Mouse (Mus musculus) neural tube, embryonic 10.5 days (tissue): ENCODE results near the gene Foxf2.

Experiments used
- DNase-seq: peaks from one replicate; pipeline ENCODE4 v3.0.0-alpha.2; 2017; ENCODE audit warnings: low spot score; ENCODE audit errors: extremely low spot score

Foxf2 gene

DNA sequence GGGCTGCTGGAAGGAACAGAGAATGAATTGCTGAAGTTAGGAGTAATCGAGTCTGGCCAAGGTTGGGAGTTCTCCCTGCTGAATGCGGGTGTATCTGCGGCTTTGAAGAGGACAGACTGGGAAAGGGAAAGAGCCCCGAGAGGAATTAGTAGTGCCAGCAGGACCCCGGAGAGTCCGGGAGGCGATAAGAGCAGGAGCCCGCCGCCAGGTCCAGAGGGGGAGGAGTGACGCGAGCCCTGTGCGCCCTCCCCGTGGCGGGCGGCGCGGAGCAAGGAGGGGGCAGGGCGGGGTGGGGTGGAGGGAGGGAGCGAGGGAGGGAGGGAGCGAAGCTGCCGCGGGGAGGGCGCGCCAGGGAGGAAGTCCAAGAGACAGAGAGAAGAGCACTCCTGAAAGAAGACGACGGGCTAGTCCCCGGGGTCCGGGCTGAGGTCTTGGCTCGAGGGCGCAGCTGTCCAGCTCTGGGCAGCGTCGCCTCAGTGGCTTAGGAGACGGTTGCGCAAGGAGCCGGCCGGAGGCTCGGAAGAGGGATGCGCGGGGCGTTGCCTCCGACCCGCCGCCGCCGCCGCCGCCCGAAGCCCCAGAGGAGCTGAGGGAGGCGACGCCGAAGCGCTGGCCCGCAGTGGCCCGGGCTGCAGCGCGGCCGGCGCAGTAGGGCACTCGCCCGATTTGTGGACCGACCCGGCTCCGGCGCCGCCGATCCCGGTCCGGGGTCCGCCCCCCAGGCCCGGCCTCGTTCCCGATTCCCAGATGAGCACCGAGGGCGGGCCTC, at the start of gene Foxf2:
Foxf2 (plus strand) TSS at position 484 of the 769 bp plus-strand sequence.
- peak; percentile 67 for DNase-seq

GRCm38 (mm10) chr13:31576696-31577095, 48.9 kb upstream of the Foxf2 start:
- DNase-seq, result no peak

DNA sequence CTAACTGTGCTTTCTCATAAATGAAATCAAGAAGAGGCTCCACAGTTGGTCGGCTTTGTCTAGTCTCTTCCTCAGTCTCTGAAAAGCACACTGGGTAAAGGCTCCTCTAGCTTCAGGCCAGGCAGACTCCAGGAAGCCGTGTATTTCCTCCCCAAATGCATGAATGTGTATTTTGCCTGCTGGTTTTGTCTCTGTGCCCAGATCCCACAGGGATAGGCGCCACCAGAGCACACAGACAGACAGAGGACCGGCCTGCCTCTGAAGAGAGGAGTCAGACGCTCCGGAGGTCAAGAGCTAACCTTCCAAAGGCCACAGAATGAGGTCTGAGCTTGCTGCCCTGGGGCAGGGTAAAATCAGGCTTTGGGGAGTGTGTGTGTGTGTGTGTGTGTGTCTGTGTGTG, 48.0 kb upstream of the Foxf2 start:
- DNase-seq, result peak; percentile 15

- no peak for DNase-seq
Observed at GRCm38 (mm10) chr13:31578389-31578788, 47.2 kb upstream of the Foxf2 start.

GRCm38 (mm10) chr13:31579866-31580265, 45.8 kb upstream of the Foxf2 start:
- DNase-seq, result no peak

DNA sequence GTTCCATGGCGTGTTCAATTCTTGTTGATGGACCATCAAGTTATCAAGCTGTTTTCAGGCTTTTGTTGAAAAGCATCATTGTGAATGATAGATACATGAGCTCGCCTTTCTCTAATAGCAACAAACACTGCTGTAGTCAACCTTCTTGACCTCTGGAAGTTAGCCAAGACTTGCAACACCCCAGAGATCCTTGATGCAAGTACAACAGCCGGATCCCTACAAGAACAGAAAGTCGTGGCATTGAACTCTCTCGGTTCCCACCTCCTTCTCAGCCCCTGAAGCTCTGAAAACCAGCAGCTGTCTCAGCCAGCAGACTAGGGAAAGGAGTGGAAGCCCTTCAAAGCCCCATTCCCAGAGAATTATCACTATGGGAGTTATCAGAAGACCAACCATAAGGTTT, 38.3 kb upstream of the Foxf2 start:
- DNase-seq, result no peak

DNA sequence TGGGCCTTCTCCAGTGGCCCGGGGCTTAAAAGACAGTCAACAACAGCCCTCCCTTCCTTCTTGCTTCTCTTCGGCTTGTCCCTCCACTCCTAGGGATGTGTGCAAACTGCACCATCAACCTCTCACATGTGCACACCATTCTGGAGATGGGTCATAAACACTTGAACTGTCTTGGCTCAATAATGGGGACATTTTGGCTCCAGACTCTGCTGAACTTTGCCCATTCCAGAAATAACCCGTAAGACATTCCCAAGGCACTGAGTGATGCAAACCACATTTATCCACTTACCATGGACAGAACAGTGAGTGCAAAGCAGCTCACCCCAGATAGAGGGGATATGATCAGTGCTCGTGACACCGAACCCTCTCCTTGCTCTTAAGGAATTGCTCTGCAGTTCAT, 26.0 kb upstream of the Foxf2 start:
- no peak for DNase-seq

DNA sequence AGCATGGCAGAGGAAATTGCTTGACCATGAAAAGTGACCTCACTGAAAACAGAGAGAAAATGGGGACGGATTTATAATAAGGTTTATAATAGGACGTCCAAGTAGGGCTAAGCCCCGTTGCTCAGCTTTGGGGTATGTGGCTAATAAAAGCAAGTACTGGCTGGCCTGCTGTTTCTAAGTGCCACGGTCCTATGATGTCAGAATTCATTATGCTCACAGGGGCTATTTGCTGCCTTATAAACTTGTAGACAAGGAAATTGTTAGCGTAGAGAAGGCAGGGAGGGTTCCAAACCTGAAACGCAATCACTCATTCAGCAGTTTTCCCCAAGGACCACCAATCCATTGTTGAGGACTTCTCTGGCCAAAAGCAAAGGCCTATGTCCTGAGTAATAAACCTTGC, 21.7 kb upstream of the Foxf2 start:
- no peak for DNase-seq

DNA sequence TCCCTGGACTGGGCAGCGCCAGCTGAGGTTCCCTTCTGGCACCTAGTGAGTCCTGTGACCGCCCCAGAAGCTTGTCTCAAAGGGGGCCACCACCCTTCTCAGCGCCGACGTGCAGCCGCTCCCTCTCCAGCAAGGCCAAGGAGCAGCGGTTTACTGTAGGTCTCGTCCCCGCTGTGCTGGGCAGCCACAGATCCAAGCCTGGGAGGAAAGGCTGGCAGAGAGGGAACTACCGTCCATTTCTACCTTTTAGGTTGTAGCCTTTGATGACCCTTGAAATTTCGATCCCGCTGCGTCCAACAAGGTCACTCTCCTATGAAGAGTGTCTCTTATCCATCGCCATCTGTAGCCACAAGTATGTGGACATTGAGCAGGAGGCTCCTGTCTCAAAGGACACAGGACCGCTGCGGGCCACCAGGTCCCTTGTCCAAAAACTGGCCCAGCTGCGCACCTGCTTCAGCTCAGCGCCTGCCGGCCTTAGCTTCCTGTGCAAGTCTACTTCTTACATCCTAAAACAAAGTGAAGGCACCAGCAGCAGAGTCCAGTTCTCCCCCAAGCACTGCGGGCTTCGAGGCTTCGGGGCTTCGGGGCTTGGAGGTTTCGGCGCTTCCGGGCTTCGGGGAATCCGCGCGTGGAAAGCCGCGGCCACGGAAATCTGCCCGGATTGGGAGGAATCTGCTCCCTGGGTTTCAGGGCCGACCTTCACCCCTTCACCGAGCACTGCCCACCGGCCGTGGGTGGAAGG, 10.7 kb upstream of the Foxf2 start:
- DNase-seq, result peak; percentile 52

- peak; percentile 45 for DNase-seq
Observed at GRCm38 (mm10) chr13:31615561-31616165, 10.0 kb upstream of the Foxf2 start.

GRCm38 (mm10) chr13:31618001-31618400, 7.6 kb upstream of the Foxf2 start:
- peak; percentile 42 for DNase-seq

- DNase-seq, result peak; percentile 84
Observed at GRCm38 (mm10) chr13:31618416-31618815, 7.2 kb upstream of the Foxf2 start.

DNA sequence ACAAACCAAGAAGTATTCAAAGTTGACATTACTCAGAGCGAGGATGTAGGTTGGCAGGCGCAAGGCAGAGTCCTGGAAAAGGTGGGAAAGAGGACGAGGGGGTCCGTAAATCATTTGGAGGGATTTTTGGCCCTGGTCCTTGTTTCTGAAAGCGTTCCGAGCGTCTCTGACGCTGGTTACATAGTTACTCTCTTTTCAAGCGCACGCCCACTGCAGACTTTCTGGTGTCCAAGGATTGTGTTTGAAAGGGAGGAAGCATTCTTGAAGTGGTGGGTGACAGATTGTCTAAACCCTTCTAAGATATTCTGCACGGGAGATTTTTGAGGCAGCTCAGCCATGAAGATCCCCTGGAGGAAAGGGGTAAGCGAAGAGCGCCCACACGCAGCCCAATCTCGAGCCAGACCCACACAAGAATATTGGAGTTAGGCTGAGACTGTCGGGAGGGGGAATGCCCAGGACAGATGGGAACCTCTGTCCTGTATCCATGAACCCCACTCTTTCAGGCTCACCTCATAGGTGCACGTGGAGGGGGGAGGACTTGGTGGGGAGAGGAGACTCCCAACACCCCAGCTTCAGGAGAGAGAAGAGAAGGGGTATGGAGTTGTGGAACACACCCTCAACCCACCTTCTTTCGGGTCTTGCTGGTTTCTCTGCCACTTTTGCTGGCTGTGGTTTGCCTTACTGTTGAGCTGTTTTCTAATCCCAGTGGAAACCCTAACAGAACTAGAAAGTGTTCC, 6.5 kb upstream of the Foxf2 start:
- DNase-seq, result no peak

DNA sequence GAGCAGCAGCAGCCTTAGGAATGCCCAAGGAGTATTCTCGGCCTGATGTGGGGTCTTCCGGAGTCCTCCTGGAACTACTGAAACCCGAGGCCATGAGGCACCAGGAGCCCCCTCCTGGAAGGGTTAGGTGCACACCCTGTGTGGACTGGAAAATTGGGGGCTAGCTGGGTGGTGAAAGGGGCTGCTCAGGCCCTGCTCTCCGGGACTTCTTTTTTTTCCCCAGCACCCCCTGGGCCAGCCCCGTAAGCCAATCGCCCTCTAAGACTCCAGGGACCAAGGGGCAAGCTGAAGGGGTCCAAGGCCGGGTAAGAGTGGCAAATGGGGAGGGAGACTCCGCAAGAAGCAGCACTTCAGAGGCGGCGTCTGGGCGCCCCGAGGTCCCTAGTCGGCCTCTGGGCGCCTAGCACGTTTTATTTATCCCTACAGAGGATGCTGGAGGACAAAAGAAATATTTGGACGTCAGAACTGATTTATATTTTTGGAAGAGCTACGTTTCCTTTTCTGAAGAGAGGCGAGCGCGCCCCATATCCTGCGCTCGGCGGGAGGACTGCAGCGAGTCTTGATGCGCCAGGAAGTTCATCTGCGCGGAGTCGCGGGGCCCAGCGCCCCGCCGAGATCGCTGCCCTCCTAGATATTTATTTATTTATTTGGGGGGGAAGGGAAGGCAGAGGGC, 5.7 kb upstream of the Foxf2 start:
- DNase-seq, result peak; percentile 56

DNA sequence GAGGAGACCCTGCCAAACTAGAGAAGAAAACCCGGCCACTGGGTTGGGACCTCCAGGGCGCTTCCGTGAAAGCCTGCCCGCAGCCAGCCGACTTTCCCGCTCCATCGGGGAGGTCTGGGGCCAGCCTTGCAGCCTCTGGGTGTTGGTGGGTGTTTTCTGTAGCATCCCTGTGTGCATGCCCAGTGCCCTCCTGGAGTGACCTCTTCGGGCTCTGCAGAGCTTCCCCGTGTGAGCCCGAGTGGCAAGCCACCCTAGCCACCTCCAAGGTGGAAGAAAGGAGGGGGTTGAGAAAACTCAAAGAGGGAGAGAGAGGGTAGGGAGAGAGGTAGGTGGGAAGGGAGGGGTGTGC, 5.1 kb upstream of the Foxf2 start:
- DNase-seq, result no peak

GRCm38 (mm10) chr13:31620937-31621336, 4.7 kb upstream of the Foxf2 start:
- no peak for DNase-seq

DNA sequence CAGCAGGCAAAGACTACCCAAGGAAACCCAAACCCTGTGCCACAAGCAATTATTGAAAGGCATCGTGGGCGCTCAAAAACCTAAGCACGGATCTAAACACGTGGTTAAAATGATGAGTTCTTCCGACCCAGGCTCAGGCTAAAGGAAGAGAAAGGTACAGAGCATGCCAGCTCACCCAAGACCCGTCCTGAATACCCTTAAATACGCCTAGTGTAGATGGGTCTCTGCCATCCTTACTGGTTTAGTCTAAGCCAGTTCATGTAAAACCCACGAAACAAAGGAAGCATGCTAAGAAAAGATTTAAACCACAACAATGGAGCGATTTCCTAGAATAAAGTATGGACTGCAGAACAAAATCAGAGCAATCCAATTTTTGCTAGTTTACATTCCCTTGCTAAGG, 3.9 kb upstream of the Foxf2 start:
- peak; percentile 39 for DNase-seq

- DNase-seq, result no peak
Observed at GRCm38 (mm10) chr13:31622371-31622770, 3.2 kb upstream of the Foxf2 start.

DNA sequence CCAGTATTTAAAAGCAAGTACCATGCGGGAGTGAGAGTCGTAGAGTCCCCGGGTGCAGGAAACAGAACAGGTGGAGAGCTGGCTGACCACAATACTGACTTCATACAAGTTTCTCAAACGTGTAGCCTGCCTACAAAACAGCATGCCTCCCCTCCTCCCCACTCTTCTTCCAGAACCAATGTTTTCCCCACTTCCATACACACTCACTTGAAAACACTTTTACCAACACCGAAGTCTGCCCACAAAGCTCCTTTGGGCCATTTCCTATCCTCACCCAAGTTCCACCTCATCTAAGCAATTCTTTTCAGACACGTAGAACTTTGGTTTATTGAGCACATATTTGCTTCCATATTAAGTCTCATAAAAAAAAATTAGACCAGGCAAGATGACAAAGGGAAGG, 2.3 kb upstream of the Foxf2 start:
- DNase-seq, result peak; percentile 23

DNA sequence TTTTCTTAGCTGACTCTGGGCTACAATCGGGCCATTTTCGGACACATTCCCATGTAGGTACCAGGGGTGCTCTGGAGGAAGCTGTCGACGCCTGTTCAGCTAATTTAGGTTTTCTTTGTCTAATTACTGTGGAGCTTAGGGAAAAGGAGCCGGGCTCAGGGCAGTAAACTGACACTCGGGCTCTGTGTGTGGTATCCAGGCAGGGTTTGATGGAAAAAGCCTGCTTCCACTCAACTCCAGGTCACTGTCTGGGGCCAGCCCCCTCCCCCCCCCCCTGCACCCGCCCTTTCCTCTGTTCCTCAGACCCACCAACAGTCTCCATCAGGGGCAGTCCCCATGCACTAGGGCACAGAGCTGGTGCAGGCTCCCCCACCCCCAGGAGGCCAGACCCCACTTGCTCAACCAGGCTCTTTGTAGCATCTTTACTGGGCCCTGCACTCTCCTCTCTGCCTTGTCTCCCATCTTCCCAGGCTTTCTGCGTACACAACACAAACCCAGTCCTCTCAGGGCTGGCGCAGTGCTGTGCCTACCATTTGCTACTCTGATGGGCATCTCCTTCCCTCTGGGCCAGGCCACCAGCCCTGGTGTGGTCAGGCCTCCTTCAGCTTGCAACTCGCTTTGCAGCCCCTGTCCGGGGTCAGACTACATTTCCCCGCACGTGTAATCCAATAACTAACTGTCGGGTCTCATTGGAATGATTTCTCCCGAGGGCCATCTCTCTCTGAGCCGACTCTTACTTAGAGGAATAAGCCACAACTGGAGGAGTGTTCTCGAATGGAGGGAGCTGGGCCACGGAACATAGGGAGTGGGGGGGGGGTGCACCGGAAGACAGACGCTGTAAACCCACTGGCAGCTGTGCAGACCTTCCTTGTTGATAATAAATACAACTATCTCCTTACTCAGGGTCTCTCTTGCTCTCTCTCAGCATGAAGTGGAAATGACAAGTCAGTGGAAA, 1.4 kb upstream of the Foxf2 start:
- peak; percentile 58 for DNase-seq
